Mouse (Mus musculus): ENCODE results near the gene Dnah12. TPM values are rescaled to one million over a fixed set of nuclear protein-coding genes. Genes with fewer than 3 reads are reported as not detected.
"Not testable (repeated sequence)": the region's sequence is repeated elsewhere in the genome, so short reads cannot be mapped to it uniquely, and the experiment has no call there.

Gene Dnah12
- under 1 TPM in 3 of 4 experiments, not detected in 1; 0.03 to 0.06 (median 0.06) TPM for total RNA-seq (2022)

DNA sequence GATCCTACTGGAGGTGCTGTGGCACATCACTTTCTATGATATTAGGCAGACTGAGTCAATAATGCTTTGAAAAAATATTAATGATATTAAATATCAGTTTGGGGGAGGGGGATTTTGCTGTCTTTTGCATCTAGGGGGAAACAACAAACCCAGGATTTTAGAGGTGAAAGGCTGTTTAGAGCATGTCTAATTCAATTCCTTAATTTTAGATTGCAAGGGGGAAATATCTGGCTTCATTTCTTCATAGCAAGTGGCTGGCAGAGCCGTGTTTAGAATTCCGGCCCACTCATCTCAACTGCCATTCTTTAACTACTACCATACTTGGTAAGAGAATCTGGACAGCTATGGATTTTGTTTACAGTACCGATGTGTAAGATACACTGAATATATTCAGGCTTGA, at the start of gene Dnah12:
TSS of gene Dnah12 (plus strand) at position 301 of the 400 bp plus-strand sequence.
- DNase-seq (ENCODE audit: low spot score): no peak

DNA sequence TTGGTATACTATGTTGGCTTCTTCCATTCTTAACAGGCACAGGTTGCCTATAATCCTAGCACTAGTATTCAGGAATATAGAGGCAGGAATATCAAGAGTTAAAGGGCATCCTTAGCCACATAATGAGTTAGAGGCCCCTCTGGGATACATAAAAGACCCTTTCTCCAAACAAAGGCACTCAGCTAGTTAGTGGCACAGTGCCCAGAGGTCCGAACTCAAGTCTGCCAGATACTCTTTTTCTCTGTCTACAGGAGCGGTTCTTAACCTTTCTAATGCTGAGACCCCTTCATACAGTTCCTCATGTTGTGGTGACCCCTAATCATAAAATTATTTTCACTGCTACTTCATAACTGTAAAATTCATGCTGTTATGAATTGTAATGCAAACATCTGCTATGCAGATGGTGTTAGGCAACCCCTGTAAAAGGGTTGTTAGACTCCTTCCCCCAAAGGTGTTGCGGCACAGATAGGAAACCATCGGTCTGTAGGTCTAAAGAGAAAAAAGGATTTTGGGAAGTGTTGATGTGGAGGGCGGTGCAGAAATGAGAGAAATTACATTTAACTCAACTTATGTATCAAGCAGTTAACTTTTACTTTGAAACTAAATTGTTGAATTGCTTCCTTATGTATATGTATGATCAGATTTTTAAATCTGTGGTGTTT, 47.0 kb upstream of the Dnah12 start:
- no peak for DNase-seq (ENCODE audit: low spot score)

DNA sequence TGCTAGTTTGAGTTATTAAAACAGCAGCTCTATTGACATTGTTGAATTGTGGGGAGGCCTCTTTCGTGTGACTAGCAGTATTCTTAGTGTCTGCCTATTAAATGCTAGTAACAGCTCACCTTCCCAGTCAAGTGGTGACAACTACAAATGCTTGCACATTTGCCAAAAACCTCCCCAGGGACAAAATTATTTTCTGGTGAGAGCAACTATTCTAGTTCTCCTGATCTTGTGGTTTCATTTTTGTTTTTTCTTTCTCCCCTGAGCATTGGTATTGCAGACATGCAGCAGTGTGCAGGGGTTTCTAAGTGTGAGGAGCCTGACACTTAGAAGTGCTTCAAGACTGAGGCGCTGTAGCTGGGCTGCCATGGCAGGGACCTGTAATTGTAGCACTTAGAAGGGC, 45.3 kb upstream of the Dnah12 start:
- DNase-seq (ENCODE audit: low spot score): no peak

DNA sequence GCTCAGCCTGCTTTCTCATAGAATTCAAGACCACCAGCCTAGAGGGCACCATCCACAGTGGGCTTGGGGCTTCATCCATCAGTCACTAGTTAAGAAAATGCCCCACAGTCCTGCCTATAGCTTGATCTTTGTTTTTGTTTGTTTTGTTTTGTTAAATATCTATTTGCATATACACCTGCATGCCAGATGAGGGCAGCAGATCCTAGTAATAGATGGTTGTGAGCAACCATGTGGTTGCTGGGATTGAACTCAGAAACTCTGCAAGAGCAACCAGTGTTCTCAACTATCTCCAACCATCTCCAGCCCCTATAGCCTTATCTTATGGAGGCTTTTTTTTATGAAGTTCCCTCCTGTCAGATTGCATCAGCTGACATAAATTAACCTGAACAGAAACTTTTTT, 41.2 kb upstream of the Dnah12 start:
- no peak for DNase-seq (ENCODE audit: low spot score)

DNA sequence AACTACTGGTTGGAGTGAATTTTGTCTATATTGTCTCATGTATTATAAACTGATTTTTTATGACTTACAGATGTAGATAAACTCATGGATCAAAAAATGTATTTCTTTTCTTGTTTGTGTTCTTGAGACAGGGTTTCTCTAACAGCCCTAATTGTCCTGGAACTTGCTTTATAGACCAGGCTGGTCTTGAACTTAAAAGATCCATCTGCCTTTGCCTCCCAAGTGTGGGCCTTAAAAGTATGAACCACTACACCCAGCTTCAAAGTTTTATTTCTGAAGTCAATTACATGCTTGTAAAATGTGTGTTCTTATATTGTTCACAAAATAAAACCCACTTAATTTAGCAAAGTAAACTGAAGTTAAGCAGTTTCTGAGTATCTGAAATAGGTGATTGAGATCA, 34.9 kb upstream of the Dnah12 start:
- no peak for DNase-seq (ENCODE audit: low spot score)

GRCm38 (mm10) chr14:26660233-26660632, 32.8 kb upstream of the Dnah12 start:
- no peak for DNase-seq (ENCODE audit: low spot score)

GRCm38 (mm10) chr14:26662016-26662415, 31.1 kb upstream of the Dnah12 start:
- DNase-seq (ENCODE audit: low spot score): no peak

- no peak for DNase-seq (ENCODE audit: low spot score)
These were observed 30.6 kb upstream of the Dnah12 start for GRCm38 (mm10) chr14:26662488-26662887.

- DNase-seq (ENCODE audit: low spot score): no peak
These were observed 29.2 kb upstream of the Dnah12 start for GRCm38 (mm10) chr14:26663851-26664250.

DNA sequence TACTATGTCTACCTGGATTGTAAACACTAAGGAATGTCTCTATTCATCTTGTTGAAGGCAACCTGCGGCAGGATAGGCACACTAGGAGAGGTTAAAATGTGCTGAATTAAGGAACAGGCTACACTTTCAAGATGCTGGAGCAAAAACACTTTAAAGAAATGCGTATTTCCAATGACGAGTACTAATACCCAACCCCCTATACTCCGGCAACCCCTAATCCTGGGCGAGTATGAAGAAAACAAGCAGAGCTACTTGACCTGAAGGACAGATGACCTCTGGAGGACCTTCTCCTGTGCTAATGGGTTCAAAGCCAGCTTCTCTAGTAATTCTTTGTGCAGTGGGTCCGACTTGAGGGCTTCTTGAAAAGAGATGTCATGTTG, 25.1 kb upstream of the Dnah12 start:
- no peak for DNase-seq (ENCODE audit: low spot score)

DNA sequence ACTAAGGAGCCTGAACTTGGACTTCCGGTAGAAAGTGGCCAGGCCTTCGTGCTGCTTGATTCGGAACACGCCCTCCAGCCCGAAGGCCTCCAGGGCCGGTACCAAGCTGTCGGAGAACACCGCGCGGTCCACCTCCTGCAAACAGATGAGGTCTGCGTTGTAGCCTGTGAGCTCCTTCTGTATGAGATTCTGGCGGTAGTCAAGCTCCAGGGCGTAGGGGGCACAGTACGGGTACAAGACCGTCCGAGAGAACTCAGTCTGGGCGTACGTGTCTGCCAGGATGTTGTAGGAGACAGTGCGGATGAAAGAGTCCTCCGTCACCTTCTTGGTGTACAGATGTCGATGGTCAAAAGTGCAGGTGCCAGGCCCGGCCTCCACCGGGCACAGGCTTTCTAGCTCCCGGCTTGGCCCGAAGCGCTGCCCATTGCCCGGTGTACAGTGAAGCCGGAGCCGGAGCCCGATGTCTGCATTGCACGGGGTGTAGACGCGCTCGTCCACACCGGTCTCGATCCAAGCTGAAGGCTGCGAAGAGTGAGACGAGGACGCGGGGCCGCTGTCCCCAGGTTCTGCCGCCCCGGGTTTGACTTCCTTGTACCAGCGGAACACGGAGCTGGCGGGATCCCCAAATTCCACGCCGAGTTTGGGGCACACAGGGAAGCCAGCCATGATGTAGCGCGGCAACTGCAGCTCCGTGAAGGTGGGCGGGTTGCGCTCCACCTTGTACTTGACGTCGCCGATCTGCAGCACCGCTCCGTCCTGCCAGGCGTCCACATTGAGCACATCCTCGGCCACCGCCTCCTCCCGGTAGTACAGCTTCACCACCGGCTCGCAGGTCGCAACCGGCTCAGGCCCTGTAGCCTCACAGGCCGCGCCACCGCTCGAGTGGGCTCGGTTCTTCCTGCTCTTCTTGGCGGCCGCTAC, 24.4 kb upstream of the Dnah12 start:
- no peak for DNase-seq (ENCODE audit: low spot score)

- peak; percentile 90 for DNase-seq (ENCODE audit: low spot score)
These were observed 23.6 kb upstream of the Dnah12 start, which contains the start of gene Pde12 for GRCm38 (mm10) chr14:26669292-26670073. Pde12 (minus strand) TSS chr14:26669883.

DNA sequence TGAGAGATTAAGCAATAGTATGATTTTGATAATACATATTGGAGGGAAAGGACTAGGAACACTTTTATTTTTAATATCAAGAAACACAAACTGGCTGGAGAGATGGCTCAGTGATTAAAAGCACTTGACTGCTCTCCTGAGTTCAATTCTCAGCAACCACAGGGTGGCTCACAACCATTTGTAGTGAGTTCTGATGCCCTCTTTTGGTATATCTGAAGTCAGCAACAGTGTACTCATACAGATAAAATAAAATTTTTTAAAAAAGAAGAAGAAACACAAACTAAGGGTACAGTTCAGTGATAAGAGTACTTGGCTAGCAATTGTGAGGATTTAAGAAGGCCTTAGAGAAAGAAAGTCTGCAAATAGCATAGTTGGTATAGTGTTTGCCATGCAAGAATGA, 22.1 kb upstream of the Dnah12 start:
- no peak for DNase-seq (ENCODE audit: low spot score)

DNA sequence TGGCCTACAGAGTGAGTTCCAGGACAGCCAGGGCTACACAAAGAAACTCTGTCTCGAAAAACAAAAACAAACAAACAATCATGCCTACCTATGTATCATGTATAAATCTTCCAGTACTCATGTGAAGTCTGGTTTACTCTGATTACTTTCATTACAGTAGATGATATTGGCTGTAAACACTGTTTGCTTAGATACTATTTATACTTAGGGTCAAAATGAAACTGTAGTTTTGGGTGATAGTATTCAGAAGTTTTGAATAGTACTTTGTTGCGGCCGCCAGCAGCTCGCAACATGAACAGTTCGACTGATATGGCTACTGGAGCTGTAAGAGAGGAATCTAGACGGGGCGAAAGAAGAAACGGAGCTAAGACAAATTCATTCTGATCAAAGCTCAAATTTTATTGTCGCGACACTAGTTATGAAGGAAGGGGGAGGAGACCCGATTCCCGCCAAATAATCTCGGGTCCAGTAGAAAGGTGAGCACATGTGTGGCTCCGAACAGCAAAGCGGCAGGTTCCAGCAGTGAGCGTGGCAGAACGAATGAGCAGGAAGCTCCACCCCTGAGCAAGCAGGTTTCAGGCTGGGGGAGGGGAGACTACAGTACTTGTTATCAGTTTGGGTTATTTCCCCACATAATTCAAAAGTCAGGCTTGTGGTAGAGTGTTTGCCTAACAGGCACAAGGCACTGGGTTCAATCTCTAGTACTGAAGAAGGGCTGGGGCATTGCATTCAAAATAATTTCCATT, 21.0 kb upstream of the Dnah12 start:
- not testable (repeated sequence) for DNase-seq (ENCODE audit: low spot score)

DNA sequence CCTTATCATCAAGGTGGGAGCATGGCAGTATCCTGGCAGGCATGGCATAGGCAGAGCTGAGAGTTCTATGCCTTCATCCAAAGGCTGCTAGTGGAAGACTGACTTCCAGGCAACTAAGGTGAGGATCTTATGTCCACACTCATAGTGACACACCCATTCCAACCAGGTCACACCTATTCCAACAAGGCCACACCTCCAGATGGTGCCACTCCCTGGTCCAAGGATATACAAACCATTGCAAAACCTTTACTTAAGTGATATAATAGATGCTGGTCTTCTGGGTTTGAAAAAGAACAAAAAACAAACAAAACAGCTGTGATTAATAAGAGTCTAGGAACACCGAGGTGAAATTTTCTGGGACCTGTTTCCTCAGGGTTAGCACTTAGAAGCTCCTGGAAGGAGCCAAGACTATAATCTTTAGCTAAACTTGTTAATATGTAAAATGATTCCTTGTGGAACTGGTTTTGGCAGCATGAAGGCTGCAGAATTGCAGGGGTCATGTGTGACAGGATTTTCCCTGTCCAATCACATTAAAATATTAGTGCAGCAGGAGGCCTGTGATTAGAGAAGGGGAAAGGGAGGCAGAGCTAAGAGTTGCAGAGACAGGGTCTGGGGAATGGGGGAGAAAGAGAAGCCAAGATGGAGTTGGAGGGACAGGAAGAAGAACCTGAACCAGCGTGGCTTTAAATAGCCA, 18.5 kb upstream of the Dnah12 start:
- DNase-seq (ENCODE audit: low spot score): not testable (repeated sequence)

DNA sequence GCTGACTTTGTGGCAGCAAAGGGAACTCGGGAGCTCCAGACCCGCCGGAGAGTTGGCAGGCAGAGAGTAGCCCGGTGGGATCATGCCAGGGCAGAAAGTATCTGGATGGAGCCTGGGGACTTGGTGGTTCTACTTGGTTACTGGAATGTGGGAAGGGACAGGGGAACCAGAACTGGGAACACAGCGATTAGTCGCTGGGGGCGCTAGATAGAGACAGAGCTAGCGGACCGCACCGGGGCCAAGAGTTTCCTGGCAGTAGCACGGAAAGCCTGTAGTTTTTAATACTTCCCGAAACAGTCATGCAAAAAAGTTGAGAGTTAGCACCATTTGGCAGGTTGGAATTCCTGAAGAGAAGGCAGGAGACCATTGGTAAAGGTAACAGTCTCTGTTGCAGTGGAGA, 17.7 kb upstream of the Dnah12 start:
- DNase-seq (ENCODE audit: low spot score): peak; percentile 11

- DNase-seq (ENCODE audit: low spot score): no peak
These were observed 17.3 kb upstream of the Dnah12 start for GRCm38 (mm10) chr14:26675791-26676190.

- DNase-seq (ENCODE audit: low spot score): no peak
These were observed 2.3 kb upstream of the Dnah12 start for GRCm38 (mm10) chr14:26690727-26691126.

DNA sequence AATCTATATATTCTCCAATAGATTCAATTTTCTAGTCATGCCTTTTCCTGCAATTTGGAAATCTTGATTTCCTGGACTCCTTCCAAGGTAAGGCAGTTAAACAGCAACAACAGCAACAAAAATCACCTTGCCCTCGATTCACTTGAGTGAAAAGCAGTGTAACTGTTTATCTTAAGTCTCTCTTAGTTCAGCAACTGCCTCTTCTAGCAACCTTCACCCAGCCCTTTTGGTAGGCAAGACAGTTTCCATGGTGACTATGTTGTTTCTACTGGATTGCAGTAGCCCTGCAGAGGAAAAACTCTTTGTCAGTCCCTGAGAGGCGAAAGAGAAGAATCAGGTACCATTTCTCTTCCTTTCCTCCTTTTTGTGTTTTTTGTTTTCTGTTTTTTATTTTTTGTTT, 1.7 kb upstream of the Dnah12 start:
- DNase-seq (ENCODE audit: low spot score): no peak

DNA sequence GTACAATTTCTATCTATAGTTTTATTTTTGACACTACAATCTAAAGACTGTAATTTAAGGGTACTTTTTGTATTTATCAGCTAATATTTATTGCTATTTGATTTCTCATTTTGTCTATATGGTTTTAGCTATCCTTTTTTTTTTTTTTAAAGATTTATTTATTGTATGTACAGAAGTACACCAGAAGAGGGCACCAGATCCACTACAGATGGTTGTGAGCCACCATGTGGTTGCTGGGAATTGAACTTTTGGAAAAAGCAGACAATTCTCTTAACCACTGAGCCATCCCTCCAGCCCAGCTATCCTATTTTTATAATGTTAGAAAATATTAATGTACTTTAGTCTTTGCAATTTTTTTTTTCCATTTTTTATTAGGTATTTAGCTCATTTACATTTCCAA, 4.8 kb downstream of the Dnah12 start:
- no peak for DNase-seq (ENCODE audit: low spot score)

GRCm38 (mm10) chr14:26705246-26705645, 12.2 kb downstream of the Dnah12 start:
- DNase-seq (ENCODE audit: low spot score): not testable (repeated sequence)

Measured in heart, adult 8-10 months (tissue).